9 mouse cellular contexts compared by ENCODE assay signal in the genomic region with DNA sequence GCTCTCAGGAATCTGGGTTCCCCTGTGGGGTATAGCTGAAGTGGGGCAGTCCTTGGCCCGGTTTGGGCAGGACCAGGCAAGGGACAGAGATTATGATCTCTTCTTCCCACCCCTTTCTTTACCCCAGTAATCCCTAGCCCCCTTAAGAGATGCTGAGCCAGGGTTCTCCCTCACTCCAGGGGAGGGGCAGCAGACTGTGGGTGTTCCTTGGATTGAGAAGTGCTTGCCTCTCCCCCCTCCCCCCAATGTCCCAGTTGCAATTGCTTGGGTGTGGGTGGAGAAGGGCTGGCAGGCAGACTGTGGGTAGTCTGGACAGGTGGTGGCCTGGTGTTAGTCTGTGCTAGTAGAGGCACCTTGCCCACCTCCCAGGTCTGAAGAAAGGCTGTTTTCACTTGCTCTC. TPM values are rescaled to one million over a fixed set of nuclear protein-coding genes. Genes with fewer than 3 reads are reported as not detected.
DNase-seq lines count a peak whose midpoint lies in the region; ATAC-seq and TF ChIP-seq lines count a peak whose summit lies in the region.
"Had no signal": no experiment of that assay in that cellular context is flagged by ENCODE, and none has a peak within 500 bp of the region (broad histone marks: within the 10 kb centered on the region; RNA-seq: fewer than 3 reads in every experiment).

No protein-coding gene starts in this region.

- H3K4me2 ChIP-seq in embryonic facial prominence, embryonic 11.5 days (ENCODE audit: low read depth, low read length): peak overlapping the region; percentile 78; the same call in 1 of the 2 replicates
- H3K4me2 ChIP-seq in intestine, embryonic 16.5 days (ENCODE audit: low read depth, low read length): peak overlapping the region; percentile 84
- H3K4me2 ChIP-seq in midbrain, embryonic 13.5 days (replicated peaks): peak overlapping the region; percentile 81

- peak overlapping the region; percentile 97 for H3K27ac ChIP-seq in left cerebral cortex, adult 2 months
- H3K27ac ChIP-seq in embryonic facial prominence, embryonic 11.5 days (replicated peaks; ENCODE audit: low read depth, low read length): no peak overlapping the region
- no peak overlapping the region for H3K27ac ChIP-seq in intestine, embryonic 16.5 days (ENCODE audit: low read length)
- H3K27ac ChIP-seq in midbrain, embryonic 13.5 days: no peak overlapping the region

- H3K9me3 ChIP-seq in embryonic facial prominence, embryonic 11.5 days (replicated peaks; ENCODE audit: control insufficient read depth, low read length): peaks cover 14% of the 10 kb centered on the region
- H3K9me3 ChIP-seq in intestine, embryonic 16.5 days (ENCODE audit: control insufficient read depth, low read length): peaks cover 23% of the 10 kb centered on the region
- peaks cover 19% of the 10 kb centered on the region for H3K9me3 ChIP-seq in midbrain, embryonic 13.5 days

- H3K27me3 ChIP-seq in embryonic facial prominence, embryonic 11.5 days (ENCODE audit: control insufficient read depth, insufficient read depth, low read length): no peaks in the 10 kb centered on the region
- H3K27me3 ChIP-seq in intestine, embryonic 16.5 days (replicated peaks; ENCODE audit: control insufficient read depth, insufficient read depth, low read length): no peaks in the 10 kb centered on the region
- no peaks in the 10 kb centered on the region for H3K27me3 ChIP-seq in midbrain, embryonic 13.5 days

- H3K4me3 ChIP-seq in left cerebral cortex, adult 2 months: peak overlapping the region; percentile 75
- H3K4me3 ChIP-seq in embryonic facial prominence, embryonic 11.5 days (ENCODE audit: low read depth, low read length): no peak overlapping the region
- H3K4me3 ChIP-seq in intestine, embryonic 16.5 days (ENCODE audit: low read length): 0 out of 2 replicates have a peak overlapping the region, but pooled peaks have one; percentile 77
- peak overlapping the region; percentile 82 for H3K4me3 ChIP-seq in midbrain, embryonic 13.5 days (replicated peaks)

- WGBS in embryonic facial prominence, embryonic 11.5 days: 40% methylated on average over 1 of the region's 1 CpGs
- WGBS in intestine, embryonic 16.5 days: 57% methylated on average over 1 of the region's 1 CpGs
- WGBS in midbrain, embryonic 13.5 days: 47% methylated on average over 1 of the region's 1 CpGs

- no peak for TF ChIP-seq CTCF in left cerebral cortex, adult 2 months (IDR thresholded peaks at IDR 0.05)

- intact Hi-C loops in left cerebral cortex, adult 2 months (cut with DNase I): loop anchor here (2.0 kb wide), 2 partner anchors 38 to 40 kb away; partner anchors contain the start of gene Lrrc61

- peaks cover 23% of the 10 kb centered on the region for H3K36me3 ChIP-seq in embryonic facial prominence, embryonic 11.5 days (replicated peaks; ENCODE audit: control insufficient read depth, insufficient read depth, low read depth, low read length)
- peaks cover 42% of the 10 kb centered on the region for H3K36me3 ChIP-seq in intestine, embryonic 16.5 days (ENCODE audit: control insufficient read depth, insufficient read depth, low read length)
- peaks cover 48% of the 10 kb centered on the region for H3K36me3 ChIP-seq in midbrain, embryonic 13.5 days

- peaks cover 2% of the 10 kb centered on the region; the same call in 1 of the 2 replicates for H3K4me1 ChIP-seq in embryonic facial prominence, embryonic 11.5 days (ENCODE audit: control insufficient read depth, insufficient read depth, low read length)
- H3K4me1 ChIP-seq in intestine, embryonic 16.5 days (ENCODE audit: control insufficient read depth, insufficient read depth, low read length): peaks cover 8% of the 10 kb centered on the region; the same call in 1 of the 2 replicates
- peaks cover 19% of the 10 kb centered on the region for H3K4me1 ChIP-seq in midbrain, embryonic 13.5 days (replicated peaks)

- no peak overlapping the region; the same call in 1 of the 2 replicates for H3K9ac ChIP-seq in embryonic facial prominence, embryonic 11.5 days (replicated peaks; ENCODE audit: low read length)
- 0 out of 2 replicates have a peak overlapping the region, but pooled peaks have one; percentile 92 for H3K9ac ChIP-seq in intestine, embryonic 16.5 days (ENCODE audit: low read depth, low read length)
- peak overlapping the region; percentile 92 for H3K9ac ChIP-seq in midbrain, embryonic 13.5 days (replicated peaks)

- no peak for ATAC-seq in embryonic facial prominence, embryonic 11.5 days (replicated peaks; ENCODE audit: insufficient number of reproducible peaks, low FRiP score, low TSS enrichment, low read depth)
- ATAC-seq in intestine, embryonic 16.5 days: no peak
- no peak for ATAC-seq in midbrain, embryonic 13.5 days

- DNase-seq in left cerebral cortex, adult 2 months (ENCODE audit: extremely low spot score in 1 of 2, low spot score in 2 of 2): no peak
- DNase-seq in left cerebral cortex, adult 9 months (ENCODE audit: low spot score in 2 of 2): no peak
- no peak for DNase-seq in embryonic facial prominence, embryonic 11.5 days (ENCODE audit: low spot score)
- DNase-seq in adipocyte (ENCODE audit: low spot score): no peak
- no peak for DNase-seq in gastrocnemius, postnatal 4 days (ENCODE audit: low spot score in 2 of 2)
- no peak for DNase-seq in adrenal gland, adult 8-10 months

RNA-seq across cellular contexts. Expression of gene Gm44965, which starts 1.5 kb away (rescaled TPM):
- not detected for total RNA-seq in left cerebral cortex, adult 2 months (2021)
- polyA plus RNA-seq in embryonic facial prominence, embryonic 11.5 days (2014; fragmentation: Nextera tagmentation; extraction: Ambion mirVana): not detected in 2 replicates
- not detected in 2 replicates for polyA plus RNA-seq in intestine, embryonic 16.5 days (2015; fragmentation: Nextera tagmentation; extraction: Ambion mirVana)
- polyA plus RNA-seq in midbrain, embryonic 13.5 days (2015; fragmentation: Nextera tagmentation; extraction: Ambion mirVana): 1.0 TPM in 1 of 2 replicates, not detected in the other
- total RNA-seq in gastrocnemius, postnatal 4 days (2021): 1 to 10 TPM in 1 of 2 experiments, not detected in 1; 3.5 TPM
- 1 to 10 TPM in 3 of 4 experiments, not detected in 1; 1.8 to 7.7 (median 2.6) TPM for total RNA-seq in adrenal gland, adult 8-10 months (2022)
- total RNA-seq: left cerebral cortex, postnatal 36 days had no signal

RNA-seq across cellular contexts. Expression of gene Repin1, which starts 1.6 kb away (rescaled TPM):
- 10 to 100 TPM; 56.5 to 58.0 TPM for total RNA-seq in left cerebral cortex, adult 2 months (2021)
- 33.5 and 34.2 TPM in 2 replicates for polyA plus RNA-seq in embryonic facial prominence, embryonic 11.5 days (2014; fragmentation: Nextera tagmentation; extraction: Ambion mirVana)
- polyA plus RNA-seq in intestine, embryonic 16.5 days (2015; fragmentation: Nextera tagmentation; extraction: Ambion mirVana): 22.1 and 22.4 TPM in 2 replicates
- 44.6 and 47.2 TPM in 2 replicates for polyA plus RNA-seq in midbrain, embryonic 13.5 days (2015; fragmentation: Nextera tagmentation; extraction: Ambion mirVana)
- total RNA-seq in gastrocnemius, postnatal 4 days (2021): 10 to 100 TPM; 29.1 to 31.9 TPM
- 10 to 100 TPM; 59.1 to 84.5 (median 79.5) TPM for total RNA-seq in adrenal gland, adult 8-10 months (2022)

RNA-seq across cellular contexts. Expression of gene Gm45021, which starts 5.9 kb away (rescaled TPM):
- not detected for total RNA-seq in left cerebral cortex, adult 2 months (2021)
- polyA plus RNA-seq in embryonic facial prominence, embryonic 11.5 days (2014; fragmentation: Nextera tagmentation; extraction: Ambion mirVana): not detected in 2 replicates
- polyA plus RNA-seq in intestine, embryonic 16.5 days (2015; fragmentation: Nextera tagmentation; extraction: Ambion mirVana): not detected in 2 replicates
- not detected in 2 replicates for polyA plus RNA-seq in midbrain, embryonic 13.5 days (2015; fragmentation: Nextera tagmentation; extraction: Ambion mirVana)
- not detected for total RNA-seq in gastrocnemius, postnatal 4 days (2021)
- not detected for total RNA-seq in adrenal gland, adult 8-10 months (2022)
- total RNA-seq: left cerebral cortex, postnatal 36 days had no signal

RNA-seq across cellular contexts. Expression of gene Zfp775, which starts 6.6 kb away (rescaled TPM):
- 1 to 10 TPM; 6.3 to 8.3 TPM for total RNA-seq in left cerebral cortex, adult 2 months (2021)
- 7.1 and 7.4 TPM in 2 replicates for polyA plus RNA-seq in embryonic facial prominence, embryonic 11.5 days (2014; fragmentation: Nextera tagmentation; extraction: Ambion mirVana)
- polyA plus RNA-seq in intestine, embryonic 16.5 days (2015; fragmentation: Nextera tagmentation; extraction: Ambion mirVana): 5.2 and 6.1 TPM in 2 replicates
- 14.6 and 17.8 TPM in 2 replicates for polyA plus RNA-seq in midbrain, embryonic 13.5 days (2015; fragmentation: Nextera tagmentation; extraction: Ambion mirVana)
- 1 to 10 TPM; 6.7 to 6.8 TPM for total RNA-seq in gastrocnemius, postnatal 4 days (2021)
- 10 to 100 TPM; 10.8 to 14.9 (median 13.4) TPM for total RNA-seq in adrenal gland, adult 8-10 months (2022)

RNA-seq across cellular contexts. Expression of gene Rarres2, which starts 22.7 kb away (rescaled TPM):
- total RNA-seq in left cerebral cortex, adult 2 months (2021): 10 to 100 TPM; 12.3 to 12.8 TPM
- polyA plus RNA-seq in embryonic facial prominence, embryonic 11.5 days (2014; fragmentation: Nextera tagmentation; extraction: Ambion mirVana): 3.8 and 4.3 TPM in 2 replicates
- 105 and 109 TPM in 2 replicates for polyA plus RNA-seq in intestine, embryonic 16.5 days (2015; fragmentation: Nextera tagmentation; extraction: Ambion mirVana)
- 2.5 and 2.9 TPM in 2 replicates for polyA plus RNA-seq in midbrain, embryonic 13.5 days (2015; fragmentation: Nextera tagmentation; extraction: Ambion mirVana)
- total RNA-seq in gastrocnemius, postnatal 4 days (2021): 10 to 100 TPM; 57.3 to 67.1 TPM
- total RNA-seq in adrenal gland, adult 8-10 months (2022): 100 to 1,000 TPM in 1 of 4 experiments, 10 to 100 TPM in 3; 68.8 to 138 (median 88.5) TPM
